Mouse (Mus musculus): ENCODE results near the gene 1190007I07Rik.

- TF ChIP-seq ZC3H11A (IDR thresholded peaks at IDR 0.05; ENCODE audit: borderline replicate concordance, low read depth, low read length): no peak
- TF ChIP-seq ZNF384 (IDR thresholded peaks at IDR 0.05; ENCODE audit: low read depth, low read length): no peak
Measured at GRCm38 (mm10) chr10:82661820-82662219, 38.8 kb upstream of the 1190007I07Rik start.

Measured in ES-E14 (cell line).